Mouse (Mus musculus) cerebellum, adult 2 months (tissue): ENCODE measurements around the gene Dvl2.

Experiments
- CTCF ChIP-seq: fragments of 200-500 bp; IDR thresholded peaks from 2 replicates; pipeline ENCODE4 v1.5.1; 2011; ENCODE audit warnings: low read depth, mild to moderate bottlenecking, control low read depth, low read length, moderate library complexity, borderline replicate concordance; ENCODE audit not compliant: insufficient read depth
- POLR2A ChIP-seq: fragments of 200-500 bp; IDR thresholded peaks from 2 replicates; pipeline ENCODE4 v1.6.1; 2011; ENCODE audit warnings: low read length, control low read depth, borderline replicate concordance; ENCODE audit not compliant: insufficient read depth

DNA sequence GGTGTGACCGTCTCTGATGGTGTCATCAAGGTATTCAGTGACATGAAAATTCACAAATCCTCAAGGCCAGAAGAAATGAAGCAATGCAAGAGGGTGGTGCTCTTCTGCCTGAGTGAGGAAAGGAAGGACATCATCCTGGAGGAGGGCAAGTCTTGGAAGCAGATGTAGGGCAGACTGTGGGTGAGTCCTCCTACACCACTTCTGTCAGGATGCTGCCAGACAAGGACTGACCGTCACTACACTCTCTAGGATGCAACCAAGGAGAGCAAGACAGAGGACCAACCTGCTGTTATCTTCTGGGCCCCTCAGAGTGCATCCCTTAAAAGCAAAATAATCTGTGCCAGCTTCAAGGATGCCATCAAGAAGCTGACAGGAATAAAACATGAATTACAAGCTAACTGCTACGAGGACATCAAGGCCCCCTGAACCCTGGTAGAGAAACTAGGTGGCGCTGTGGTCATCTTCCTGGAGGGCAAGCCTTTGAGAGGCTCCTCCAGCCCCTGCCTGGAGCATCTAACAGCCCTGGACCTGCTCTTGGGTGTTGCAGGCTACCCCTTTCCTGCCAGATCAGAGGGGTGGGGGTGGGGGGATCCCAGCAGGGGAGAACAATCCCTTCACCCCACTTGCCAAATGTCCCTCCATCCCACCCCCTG, 49.5 kb upstream of the Dvl2 start:
- TF ChIP-seq CTCF (no peak), POLR2A (no peak)
